Mouse (Mus musculus): ENCODE data around the gene Tbc1d22a. TPM values are rescaled to one million over a fixed set of nuclear protein-coding genes. Genes with fewer than 3 reads are reported as not detected.

Gene Tbc1d22a
- polyA plus RNA-seq, 1 experiment from 2014 or later, result 8.7 TPM

DNA sequence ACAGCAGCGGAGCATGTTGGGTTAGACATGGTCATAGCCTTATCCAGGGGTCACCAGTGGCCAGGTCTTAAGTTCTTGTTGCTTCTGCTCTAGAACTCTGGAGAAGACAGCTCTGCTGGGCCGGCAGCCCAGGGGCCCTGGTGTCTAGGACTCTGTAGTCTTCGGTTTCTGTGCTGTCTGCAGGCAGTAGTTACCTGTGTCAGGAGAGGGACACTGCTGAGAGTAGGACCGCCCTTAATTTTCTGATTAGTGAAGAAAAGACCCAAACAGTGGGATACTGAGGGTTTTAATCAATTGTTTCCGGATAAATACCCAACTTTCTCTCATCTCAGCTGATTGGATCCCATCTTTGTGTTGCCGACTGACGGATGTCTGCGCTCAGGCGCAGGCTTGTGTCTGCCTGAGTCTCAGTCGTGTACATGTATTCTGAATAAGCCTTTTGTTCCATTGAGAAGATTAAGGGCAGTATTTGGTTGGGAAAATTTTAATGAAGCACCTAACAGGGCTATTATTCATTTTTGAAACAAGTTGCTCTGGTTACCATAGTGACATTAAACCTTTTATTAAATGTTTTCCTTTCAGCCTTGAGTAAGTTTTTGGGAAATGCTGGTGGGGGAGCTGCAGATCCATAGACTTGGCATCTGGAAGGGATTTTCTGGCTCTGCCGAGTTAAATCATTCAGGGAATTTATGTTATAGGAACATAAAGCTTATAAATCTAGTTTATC is 62.4 kb downstream of the Tbc1d22a start:
- Histone ChIP-seq H3K27ac (replicated peaks) (no peak overlapping the region), H3K4me3 (ENCODE audit: low read depth, low read length) (no peak overlapping the region), H3K27me3 (ENCODE audit: control insufficient read depth, insufficient read depth, low read length) (no peaks in the 10 kb centered on the region), H3K36me3 (ENCODE audit: control insufficient read depth, insufficient read depth, low read length) (no peaks in the 10 kb centered on the region; the same call in 1 of the 2 replicates), H3K9ac (ENCODE audit: low read length) (no peak overlapping the region), H3K9me3 (ENCODE audit: control insufficient read depth, low read length) (no peaks in the 10 kb centered on the region), H3K4me1 (replicated peaks; ENCODE audit: control insufficient read depth, insufficient read depth) (no peaks in the 10 kb centered on the region), H3K4me2 (replicated peaks; ENCODE audit: low read depth) (no peak overlapping the region)
- DNase-seq (ENCODE audit: low spot score), result no peak
- TF ChIP-seq EP300 (optimal IDR thresholded peaks at IDR 0.05) (no peak), CTCF (IDR thresholded peaks at IDR 0.05; ENCODE audit: low read depth) (peak; percentile 39)
- 69% methylated on average over 11 of the region's 11 CpGs for WGBS
- no peak for ATAC-seq (ENCODE audit: low FRiP score, low TSS enrichment)

DNA sequence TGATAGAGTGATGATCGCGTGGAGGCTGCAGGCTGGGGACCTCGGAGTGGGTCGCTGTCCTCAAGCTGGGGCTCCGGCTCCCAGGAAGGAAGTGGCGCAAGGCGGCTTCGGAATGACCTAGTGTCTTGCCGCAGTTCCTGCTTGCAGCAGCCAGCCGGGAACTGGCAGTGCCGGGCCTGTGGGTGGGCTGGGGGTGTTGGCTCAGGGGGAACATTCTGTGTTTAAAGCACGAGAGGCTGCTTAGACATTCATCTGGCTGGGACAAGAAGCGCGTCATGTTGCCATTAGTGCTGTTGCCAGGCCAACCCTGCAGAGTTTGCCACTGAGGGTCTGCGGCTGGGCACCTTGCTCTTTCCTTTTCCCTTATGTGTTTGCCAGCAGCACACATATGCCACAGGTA is 63.2 kb downstream of the Tbc1d22a start:
- peak; percentile 19 for DNase-seq (ENCODE audit: low spot score)
- Histone ChIP-seq H3K4me2 (replicated peaks; ENCODE audit: low read depth) (no peak overlapping the region; the same call in 1 of the 2 replicates), H3K4me1 (replicated peaks; ENCODE audit: control insufficient read depth, insufficient read depth) (no peaks in the 10 kb centered on the region), H3K4me3 (ENCODE audit: low read depth, low read length) (no peak overlapping the region), H3K9me3 (ENCODE audit: control insufficient read depth, low read length) (no peaks in the 10 kb centered on the region), H3K27me3 (ENCODE audit: control insufficient read depth, insufficient read depth, low read length) (no peaks in the 10 kb centered on the region), H3K27ac (replicated peaks) (no peak overlapping the region), H3K36me3 (ENCODE audit: control insufficient read depth, insufficient read depth, low read length) (no peaks in the 10 kb centered on the region; the same call in 1 of the 2 replicates), H3K9ac (ENCODE audit: low read length) (no peak overlapping the region)
- WGBS, result 39% methylated on average over 15 of the region's 15 CpGs
- ATAC-seq (ENCODE audit: low FRiP score, low TSS enrichment), result no peak
- no peak for TF ChIP-seq EP300 (optimal IDR thresholded peaks at IDR 0.05)
- TF ChIP-seq CTCF (IDR thresholded peaks at IDR 0.05; ENCODE audit: low read depth), result no peak

DNA sequence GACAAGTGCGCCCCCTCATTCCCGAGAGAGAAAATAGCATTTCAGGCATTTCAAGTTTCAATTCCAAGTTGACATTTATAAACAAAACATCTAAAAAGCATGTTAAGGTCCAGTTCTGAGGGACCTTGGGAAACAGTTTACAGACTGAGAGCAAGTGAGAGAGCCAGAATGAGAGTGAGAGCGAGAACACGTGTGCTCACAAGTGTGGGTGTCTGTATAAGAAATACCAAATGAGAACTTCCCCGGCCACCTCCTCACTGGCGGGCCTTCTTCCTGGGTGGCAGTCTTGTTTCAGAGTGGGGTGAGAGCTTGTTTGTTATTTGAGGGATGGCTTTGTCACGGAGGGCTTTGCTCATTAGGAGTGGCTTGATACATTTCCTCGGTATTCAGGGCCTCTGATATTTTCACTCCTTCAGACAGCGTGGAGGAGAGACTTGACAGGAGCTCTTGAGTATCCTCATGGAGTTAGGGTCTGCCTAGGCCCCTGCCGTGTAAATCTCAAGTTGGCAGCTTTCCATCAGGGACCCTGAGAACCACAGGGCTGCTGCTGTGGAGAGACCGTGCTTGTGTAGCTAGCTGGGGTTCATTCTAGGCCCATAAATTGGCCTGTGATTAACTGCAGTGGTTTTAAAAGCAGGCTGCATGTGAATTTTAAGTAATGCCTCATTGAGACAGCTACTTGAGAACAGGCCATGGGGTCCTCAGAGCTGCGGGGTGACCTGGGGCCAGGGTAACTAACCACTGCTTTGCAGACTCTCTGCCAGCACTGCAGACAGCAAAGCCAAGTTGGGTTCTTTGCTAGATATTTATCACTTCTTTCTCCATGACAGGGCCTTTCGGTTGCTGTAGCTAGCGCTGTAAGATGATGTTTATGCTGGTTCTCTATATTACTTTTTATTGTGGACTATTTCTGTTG is 65.1 kb downstream of the Tbc1d22a start:
- Histone ChIP-seq H3K9me3 (ENCODE audit: control insufficient read depth, low read length) (no peaks in the 10 kb centered on the region), H3K4me3 (ENCODE audit: low read depth, low read length) (no peak overlapping the region), H3K27me3 (ENCODE audit: control insufficient read depth, insufficient read depth, low read length) (no peaks in the 10 kb centered on the region), H3K36me3 (ENCODE audit: control insufficient read depth, insufficient read depth, low read length) (no peaks in the 10 kb centered on the region; the same call in 1 of the 2 replicates), H3K9ac (ENCODE audit: low read length) (no peak overlapping the region), H3K4me2 (replicated peaks; ENCODE audit: low read depth) (no peak overlapping the region), H3K27ac (replicated peaks) (no peak overlapping the region), H3K4me1 (replicated peaks; ENCODE audit: control insufficient read depth, insufficient read depth) (no peaks in the 10 kb centered on the region)
- ATAC-seq (ENCODE audit: low FRiP score, low TSS enrichment), result no peak
- TF ChIP-seq CTCF (IDR thresholded peaks at IDR 0.05; ENCODE audit: low read depth) (no peak; the same call in 1 of the 2 replicates), EP300 (optimal IDR thresholded peaks at IDR 0.05) (no peak)
- WGBS, result 56% methylated on average over 14 of the region's 14 CpGs
- no peak for DNase-seq (ENCODE audit: low spot score)

DNA sequence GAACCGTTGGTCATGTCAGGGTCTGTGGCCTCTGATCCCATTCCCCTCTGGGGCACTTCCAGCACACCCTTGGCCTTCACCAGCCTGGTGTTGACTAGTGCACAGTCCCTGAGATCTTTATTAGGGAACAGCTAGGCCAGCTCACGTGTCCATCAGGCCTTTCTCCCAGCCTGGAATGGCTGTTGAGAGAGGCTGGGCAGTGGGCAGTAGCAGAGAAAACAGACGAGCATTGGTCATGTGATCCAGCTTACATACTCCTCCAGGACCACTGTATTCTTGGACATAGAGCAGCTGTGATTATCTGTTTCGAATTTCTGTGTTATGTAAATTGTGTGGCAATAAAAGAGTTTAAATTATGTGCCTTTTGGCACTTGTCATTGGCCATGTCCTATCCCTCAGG is 65.9 kb downstream of the Tbc1d22a start:
- H3K9me3 ChIP-seq (ENCODE audit: control insufficient read depth, low read length), result no peaks in the 10 kb centered on the region
- TF ChIP-seq EP300 (optimal IDR thresholded peaks at IDR 0.05), result no peak
- no peak for TF ChIP-seq CTCF (IDR thresholded peaks at IDR 0.05; ENCODE audit: low read depth)
- ATAC-seq (ENCODE audit: low FRiP score, low TSS enrichment) (no peak), DNase-seq (ENCODE audit: low spot score) (no peak)
- no peaks in the 10 kb centered on the region; the same call in 1 of the 2 replicates for H3K36me3 ChIP-seq (ENCODE audit: control insufficient read depth, insufficient read depth, low read length)
- H3K4me1 ChIP-seq (replicated peaks; ENCODE audit: control insufficient read depth, insufficient read depth), result no peaks in the 10 kb centered on the region
- no peaks in the 10 kb centered on the region for H3K27me3 ChIP-seq (ENCODE audit: control insufficient read depth, insufficient read depth, low read length)
- WGBS, result 59% methylated on average over 4 of the region's 4 CpGs
- no peak overlapping the region for H3K4me2 ChIP-seq (replicated peaks; ENCODE audit: low read depth)
- H3K4me3 ChIP-seq (ENCODE audit: low read depth, low read length), result no peak overlapping the region
- H3K27ac ChIP-seq (replicated peaks), result no peak overlapping the region
- no peak overlapping the region for H3K9ac ChIP-seq (ENCODE audit: low read length)

DNA sequence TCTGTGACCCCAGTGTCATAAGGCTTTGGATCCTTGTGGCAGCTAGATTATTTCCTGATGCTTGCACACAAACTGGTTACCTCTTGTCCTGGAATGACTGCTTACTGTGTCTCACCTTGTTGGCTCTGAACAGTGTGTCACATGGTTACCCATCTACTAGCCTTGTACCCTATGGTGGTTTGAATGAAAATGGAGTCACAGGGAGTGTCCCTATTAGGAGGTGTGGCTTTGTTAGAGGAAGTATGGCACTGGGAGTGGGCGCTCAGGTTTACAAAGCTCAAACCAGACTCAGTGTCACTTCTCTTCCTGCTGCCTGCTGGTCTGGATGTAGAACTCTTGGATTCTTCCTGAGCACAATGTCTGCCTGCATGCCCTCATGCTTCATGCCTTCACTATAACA is 69.0 kb downstream of the Tbc1d22a start:
- Histone ChIP-seq H3K4me1 (replicated peaks; ENCODE audit: control insufficient read depth, insufficient read depth) (no peaks in the 10 kb centered on the region), H3K9me3 (ENCODE audit: control insufficient read depth, low read length) (no peaks in the 10 kb centered on the region), H3K27me3 (ENCODE audit: control insufficient read depth, insufficient read depth, low read length) (no peaks in the 10 kb centered on the region), H3K4me2 (replicated peaks; ENCODE audit: low read depth) (no peak overlapping the region), H3K9ac (ENCODE audit: low read length) (no peak overlapping the region), H3K4me3 (ENCODE audit: low read depth, low read length) (no peak overlapping the region), H3K27ac (replicated peaks) (no peak overlapping the region), H3K36me3 (ENCODE audit: control insufficient read depth, insufficient read depth, low read length) (no peaks in the 10 kb centered on the region)
- TF ChIP-seq EP300 (optimal IDR thresholded peaks at IDR 0.05) (no peak), CTCF (IDR thresholded peaks at IDR 0.05; ENCODE audit: low read depth) (no peak)
- DNase-seq (ENCODE audit: low spot score), result no peak
- 85% methylated on average over 1 of the region's 1 CpGs for WGBS
- peak; percentile 83 for ATAC-seq (ENCODE audit: low FRiP score, low TSS enrichment)
